Mouse (Mus musculus) bone marrow, adult 2 months (tissue): ENCODE data around the gene Ttc39b.

ENCODE experiments used
- CTCF ChIP-seq: fragments of 200-500 bp; IDR thresholded peaks from 2 replicates; pipeline ENCODE4 v1.5.1; 2011; ENCODE audit warnings: low read length, control low read depth; ENCODE audit not compliant: control insufficient read depth, insufficient read depth
- POLR2A ChIP-seq: fragments of 200-500 bp; IDR thresholded peaks from 2 replicates; pipeline ENCODE4 v1.6.1; 2011; ENCODE audit warnings: low read depth, mild to moderate bottlenecking, control low read depth, low read length, borderline replicate concordance; ENCODE audit not compliant: control insufficient read depth

DNA sequence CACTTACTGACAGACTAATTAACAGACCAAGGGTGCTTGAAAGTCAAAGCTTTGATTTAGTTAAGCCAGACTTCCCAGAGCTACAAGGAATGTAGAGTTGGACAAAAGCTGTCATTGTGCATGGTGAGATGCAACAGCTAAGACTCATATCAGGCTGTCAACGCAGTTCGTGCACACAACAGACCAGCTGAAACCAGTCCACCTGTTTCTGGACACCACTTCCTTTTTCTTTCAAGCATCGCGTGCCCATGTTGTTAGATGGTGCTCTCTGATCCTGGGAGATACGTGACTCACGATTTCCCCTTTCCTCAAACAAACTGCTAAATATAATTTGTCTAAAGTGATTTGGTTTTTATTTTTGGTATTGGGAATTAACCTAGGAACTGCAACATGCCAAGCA, 29.9 kb upstream of the Ttc39b start:
- no peak for TF ChIP-seq CTCF
- no peak for TF ChIP-seq POLR2A
